Mouse (Mus musculus): ENCODE results near the gene Lars2. TPM values are rescaled to one million over a fixed set of nuclear protein-coding genes. Genes with fewer than 3 reads are reported as not detected.

Gene Lars2
- polyA plus RNA-seq, 1 experiment from 2014 or later: 838 TPM

- Histone ChIP-seq H3K4me1 (peaks cover 83% of the 10 kb centered on the region), H3K36me3 (peaks cover 40% of the 10 kb centered on the region), H3K4me3 (no peak overlapping the region), H3K9me3 (no peaks in the 10 kb centered on the region), H3K27ac (0 out of 2 replicates have a peak overlapping the region, but pooled peaks have one; percentile 1), H3K27me3 (ENCODE audit: insufficient read depth, poor library complexity, severe bottlenecking) (no peaks in the 10 kb centered on the region)
- no peak for DNase-seq (ENCODE audit: low spot score)
- WGBS: 60% methylated on average over 3 of the region's 3 CpGs
Observed at GRCm38 (mm10) chr9:123486635-123487034, 119.9 kb downstream of the Lars2 start.

- Histone ChIP-seq H3K4me3 (no peak overlapping the region), H3K4me1 (peaks cover 70% of the 10 kb centered on the region), H3K27me3 (ENCODE audit: insufficient read depth, poor library complexity, severe bottlenecking) (no peaks in the 10 kb centered on the region), H3K36me3 (peaks cover 32% of the 10 kb centered on the region; the same call in 1 of the 2 replicates), H3K9me3 (no peaks in the 10 kb centered on the region), H3K27ac (no peak overlapping the region)
- 69% methylated on average over 2 of the region's 2 CpGs for WGBS
- DNase-seq (ENCODE audit: low spot score): no peak
Observed at GRCm38 (mm10) chr9:123489073-123489472, 122.3 kb downstream of the Lars2 start.

- no peak overlapping the region for H3K27ac ChIP-seq
- no peak overlapping the region for H3K4me3 ChIP-seq
- H3K27me3 ChIP-seq (ENCODE audit: insufficient read depth, poor library complexity, severe bottlenecking): no peaks in the 10 kb centered on the region
- H3K4me1 ChIP-seq: peaks cover 63% of the 10 kb centered on the region
- 69% methylated on average over 9 of the region's 9 CpGs for WGBS
- no peaks in the 10 kb centered on the region for H3K9me3 ChIP-seq
- H3K36me3 ChIP-seq: peaks cover 26% of the 10 kb centered on the region; the same call in 1 of the 2 replicates
- no peak for DNase-seq (ENCODE audit: low spot score)
Observed at GRCm38 (mm10) chr9:123489727-123490343, 123.1 kb downstream of the Lars2 start.

DNA sequence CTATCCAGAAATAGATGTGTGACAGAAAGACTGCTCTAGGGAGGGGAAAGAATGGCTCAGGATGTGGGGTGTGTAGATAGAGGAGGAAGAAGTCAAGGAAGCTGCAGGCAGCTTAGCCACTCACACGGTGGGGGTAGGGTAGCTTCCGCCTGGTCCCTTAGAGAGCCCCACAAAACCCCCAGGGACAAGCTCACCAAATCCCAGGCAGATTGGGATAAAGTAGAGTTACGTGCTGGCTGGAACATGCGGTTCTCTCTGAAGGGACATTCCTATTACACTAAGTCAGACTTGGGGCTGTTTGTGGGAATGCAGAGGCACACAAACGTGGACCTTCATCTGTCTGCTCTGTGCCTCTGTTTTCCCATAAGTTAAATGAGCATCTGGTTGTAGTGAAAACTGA, 124.2 kb downstream of the Lars2 start:
- no peaks in the 10 kb centered on the region for H3K9me3 ChIP-seq
- peaks cover 19% of the 10 kb centered on the region; the same call in 1 of the 2 replicates for H3K36me3 ChIP-seq
- no peak overlapping the region for H3K4me3 ChIP-seq
- no peaks in the 10 kb centered on the region for H3K27me3 ChIP-seq (ENCODE audit: insufficient read depth, poor library complexity, severe bottlenecking)
- DNase-seq (ENCODE audit: low spot score): no peak
- WGBS: 46% methylated on average over 5 of the region's 5 CpGs
- peaks cover 58% of the 10 kb centered on the region for H3K4me1 ChIP-seq
- H3K27ac ChIP-seq: peak overlapping the region; percentile 59

- H3K27ac ChIP-seq: peak overlapping the region; percentile 47; the same call in 1 of the 2 replicates
- DNase-seq (ENCODE audit: low spot score): peak; percentile 86
- H3K27me3 ChIP-seq (ENCODE audit: insufficient read depth, poor library complexity, severe bottlenecking): no peaks in the 10 kb centered on the region
- H3K4me1 ChIP-seq: peaks cover 56% of the 10 kb centered on the region
- H3K36me3 ChIP-seq: peaks cover 8% of the 10 kb centered on the region; the same call in 1 of the 2 replicates
- no peaks in the 10 kb centered on the region for H3K9me3 ChIP-seq
- H3K4me3 ChIP-seq: no peak overlapping the region
- WGBS: 50% methylated on average over 9 of the region's 9 CpGs
Observed at GRCm38 (mm10) chr9:123491917-123492585, 125.3 kb downstream of the Lars2 start.

GRCm38 (mm10) chr9:123496665-123497064, 129.9 kb downstream of the Lars2 start:
- peaks cover 22% of the 10 kb centered on the region for H3K4me1 ChIP-seq
- peak overlapping the region; percentile 37 for H3K4me3 ChIP-seq
- H3K36me3 ChIP-seq: peaks cover 15% of the 10 kb centered on the region
- H3K27ac ChIP-seq: no peak overlapping the region
- WGBS: 7% methylated on average over 13 of the region's 13 CpGs
- no peaks in the 10 kb centered on the region for H3K27me3 ChIP-seq (ENCODE audit: insufficient read depth, poor library complexity, severe bottlenecking)
- no peaks in the 10 kb centered on the region for H3K9me3 ChIP-seq
- no peak for DNase-seq (ENCODE audit: low spot score)

GRCm38 (mm10) chr9:123497906-123498305, 131.2 kb downstream of the Lars2 start:
- H3K27ac ChIP-seq: no peak overlapping the region
- H3K9me3 ChIP-seq: no peaks in the 10 kb centered on the region
- H3K4me3 ChIP-seq: no peak overlapping the region
- H3K36me3 ChIP-seq: peaks cover 24% of the 10 kb centered on the region
- DNase-seq (ENCODE audit: low spot score): no peak
- H3K4me1 ChIP-seq: peaks cover 11% of the 10 kb centered on the region
- 54% methylated on average over 5 of the region's 5 CpGs for WGBS
- H3K27me3 ChIP-seq (ENCODE audit: insufficient read depth, poor library complexity, severe bottlenecking): no peaks in the 10 kb centered on the region

- H3K27ac ChIP-seq: no peak overlapping the region
- H3K4me3 ChIP-seq: no peak overlapping the region
- peaks cover 11% of the 10 kb centered on the region for H3K4me1 ChIP-seq
- WGBS: 53% methylated on average over 4 of the region's 4 CpGs
- H3K9me3 ChIP-seq: no peaks in the 10 kb centered on the region
- DNase-seq (ENCODE audit: low spot score): no peak
- peaks cover 32% of the 10 kb centered on the region for H3K36me3 ChIP-seq
- no peaks in the 10 kb centered on the region for H3K27me3 ChIP-seq (ENCODE audit: insufficient read depth, poor library complexity, severe bottlenecking)
Observed at GRCm38 (mm10) chr9:123500480-123500879, 133.8 kb downstream of the Lars2 start.

GRCm38 (mm10) chr9:123503171-123503834, 136.6 kb downstream of the Lars2 start:
- DNase-seq (ENCODE audit: low spot score): no peak
- WGBS: 81% methylated on average over 5 of the region's 5 CpGs

GRCm38 (mm10) chr9:123504325-123504724, 137.6 kb downstream of the Lars2 start:
- Histone ChIP-seq H3K4me3 (no peak overlapping the region), H3K4me1 (no peaks in the 10 kb centered on the region; the same call in 1 of the 2 replicates), H3K27me3 (ENCODE audit: insufficient read depth, poor library complexity, severe bottlenecking) (no peaks in the 10 kb centered on the region), H3K27ac (no peak overlapping the region), H3K36me3 (peaks cover 32% of the 10 kb centered on the region), H3K9me3 (no peaks in the 10 kb centered on the region)
- DNase-seq (ENCODE audit: low spot score): no peak
- WGBS: 10% methylated on average over 2 of the region's 2 CpGs

More at GRCm38 (mm10) chr9:123503171-123503834, 136.6 kb downstream of the Lars2 start:
- no peak overlapping the region for H3K27ac ChIP-seq
- H3K36me3 ChIP-seq: peaks cover 32% of the 10 kb centered on the region
- H3K9me3 ChIP-seq: no peaks in the 10 kb centered on the region
- H3K4me3 ChIP-seq: no peak overlapping the region
- H3K4me1 ChIP-seq: no peaks in the 10 kb centered on the region; the same call in 1 of the 2 replicates
- H3K27me3 ChIP-seq (ENCODE audit: insufficient read depth, poor library complexity, severe bottlenecking): no peaks in the 10 kb centered on the region

DNA sequence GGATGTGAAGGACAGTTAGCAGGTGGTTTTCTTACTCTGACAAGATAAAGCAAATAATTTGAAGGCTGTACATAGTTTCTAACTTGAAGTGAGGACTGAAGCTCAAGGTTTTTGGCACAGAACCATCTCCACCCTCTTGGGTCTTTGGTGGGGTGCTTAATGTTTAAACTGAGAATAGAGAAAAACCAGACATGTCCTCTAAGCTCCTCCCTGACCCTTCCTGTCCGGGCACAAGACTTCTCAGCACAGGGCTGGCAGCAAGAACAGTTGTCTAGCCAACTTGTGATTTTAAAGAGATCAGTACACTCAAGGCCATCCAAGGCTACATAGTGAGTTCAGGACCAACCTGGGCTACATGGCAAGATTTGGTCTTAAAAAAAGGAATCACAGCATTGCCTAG, 138.9 kb downstream of the Lars2 start:
- DNase-seq (ENCODE audit: low spot score): no peak

DNA sequence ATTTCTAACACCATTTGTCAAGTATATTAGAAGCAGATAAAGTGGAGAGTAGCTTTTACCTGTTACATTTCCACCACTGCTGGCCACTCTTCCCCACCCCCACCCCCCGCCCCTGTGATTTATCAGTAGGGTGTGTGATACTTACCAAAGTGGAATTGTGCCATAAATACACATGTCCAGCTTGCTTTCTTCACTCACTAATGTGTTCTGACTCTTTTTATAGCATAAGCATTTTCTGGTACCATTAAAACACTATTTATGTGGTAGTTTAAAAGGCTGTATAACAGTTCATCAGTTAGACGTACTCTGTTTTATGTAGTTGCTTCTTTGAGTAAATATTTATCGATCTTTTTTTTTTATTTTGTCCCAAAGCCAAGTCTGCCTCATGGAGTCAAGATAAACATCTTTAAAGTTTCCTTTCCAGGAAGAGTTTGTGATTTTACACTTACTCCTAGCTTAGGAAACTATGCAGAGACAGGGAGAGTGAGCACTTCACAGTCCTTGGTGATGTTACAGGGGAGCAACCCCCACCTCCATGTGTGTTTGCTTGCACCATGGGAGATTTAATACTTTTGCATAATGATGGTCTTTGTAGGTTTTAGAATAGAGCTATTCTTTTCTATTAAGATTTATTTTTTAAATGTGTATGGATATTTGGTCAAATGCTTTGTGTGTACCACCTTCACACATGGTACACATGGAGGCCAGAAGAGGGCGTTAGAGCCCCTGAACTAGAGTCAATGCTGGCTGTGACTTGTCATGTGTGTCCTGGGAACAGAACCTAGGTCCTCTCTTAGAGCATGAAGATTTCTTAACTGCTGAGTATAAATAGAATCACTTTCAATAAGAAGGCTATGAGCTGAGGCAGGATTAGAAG, 139.8 kb downstream of the Lars2 start:
- no peak overlapping the region; the same call in 1 of the 2 replicates for H3K27ac ChIP-seq
- H3K4me1 ChIP-seq: no peaks in the 10 kb centered on the region; the same call in 1 of the 2 replicates
- 72% methylated on average over 4 of the region's 4 CpGs for WGBS
- no peak for DNase-seq (ENCODE audit: low spot score)
- H3K36me3 ChIP-seq: peaks cover 32% of the 10 kb centered on the region
- no peak overlapping the region for H3K4me3 ChIP-seq
- no peaks in the 10 kb centered on the region for H3K27me3 ChIP-seq (ENCODE audit: insufficient read depth, poor library complexity, severe bottlenecking)
- no peaks in the 10 kb centered on the region for H3K9me3 ChIP-seq

More for the DNA sequence above, 138.9 kb downstream of the Lars2 start:
- no peak overlapping the region for H3K27ac ChIP-seq
- no peak overlapping the region for H3K4me3 ChIP-seq
- H3K9me3 ChIP-seq: no peaks in the 10 kb centered on the region
- H3K27me3 ChIP-seq (ENCODE audit: insufficient read depth, poor library complexity, severe bottlenecking): no peaks in the 10 kb centered on the region
- 55% methylated on average over 1 of the region's 1 CpGs for WGBS
- no peaks in the 10 kb centered on the region; the same call in 1 of the 2 replicates for H3K4me1 ChIP-seq
- H3K36me3 ChIP-seq: peaks cover 32% of the 10 kb centered on the region
